Mouse (Mus musculus) lung, adult 2 months (tissue): ENCODE data around the gene Nob1.

Experiments used
- CTCF ChIP-seq: fragments of 200-500 bp; IDR thresholded peaks from 2 replicates; pipeline ENCODE4 v1.5.1; 2011; ENCODE audit warnings: mild to moderate bottlenecking, low read length, control low read depth; ENCODE audit not compliant: insufficient read depth
- POLR2A ChIP-seq: fragments of 200-500 bp; IDR thresholded peaks from 2 replicates; pipeline ENCODE4 v1.6.1; 2011; ENCODE audit warnings: low read depth, mild to moderate bottlenecking, control low read depth, low read length, borderline replicate concordance; ENCODE audit errors: extremely low read depth

DNA sequence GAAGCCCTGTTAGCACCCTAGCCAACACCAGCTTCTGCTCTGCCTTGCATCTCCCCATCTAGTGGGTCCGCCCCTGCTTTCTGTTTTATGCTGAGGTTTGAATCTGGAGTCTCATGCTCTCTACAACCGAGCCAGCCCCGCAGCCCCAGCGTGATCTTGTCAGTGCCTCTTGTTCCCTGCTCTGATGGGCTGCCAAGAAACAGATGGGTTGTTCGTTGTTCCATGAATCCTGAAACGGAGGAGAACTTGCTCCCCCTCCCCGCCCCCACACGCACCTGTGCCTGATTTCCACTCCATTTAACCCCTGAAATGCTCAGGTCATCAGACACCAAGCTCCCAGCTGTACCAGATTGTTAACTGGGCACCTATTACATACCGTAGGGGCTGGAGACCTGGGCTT, 25.4 kb downstream of the Nob1 start:
- TF ChIP-seq POLR2A (no peak), CTCF (no peak)
